Comparison of ENCODE assay signal across 12 mouse cellular contexts in the genomic region with DNA sequence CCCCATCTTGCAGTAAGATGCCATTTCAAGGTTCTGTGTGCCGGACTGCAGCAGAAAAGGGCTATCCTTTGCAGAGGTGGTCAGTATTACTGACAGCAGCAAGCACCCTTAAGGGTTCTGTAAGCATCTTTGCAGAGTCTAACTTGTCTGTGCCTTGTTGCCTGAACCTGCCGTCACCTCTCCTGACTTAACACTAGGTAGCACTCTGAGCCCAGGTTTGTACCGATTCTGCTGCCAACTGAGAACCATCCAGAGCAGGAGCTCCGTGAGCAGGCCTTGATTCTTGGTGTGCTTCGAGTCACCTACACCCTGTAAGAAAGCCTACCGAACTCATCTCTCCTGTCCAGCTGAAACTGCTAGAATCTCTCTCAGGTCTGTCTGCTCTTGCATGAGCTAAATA. TPM values are rescaled to one million over a fixed set of nuclear protein-coding genes. Genes with fewer than 3 reads are reported as not detected.
DNase-seq lines count a peak whose midpoint lies in the region; ATAC-seq and TF ChIP-seq lines count a peak whose summit lies in the region.
"Had no signal": no experiment of that assay in that cellular context is flagged by ENCODE, and none has a peak within 500 bp of the region (broad histone marks: within the 10 kb centered on the region; RNA-seq: fewer than 3 reads in every experiment).

No protein-coding gene starts in this region.

- H3K9me3 ChIP-seq in kidney, embryonic 14.5 days (ENCODE audit: control insufficient read depth, low read length), result no peaks in the 10 kb centered on the region
- no peaks in the 10 kb centered on the region for H3K9me3 ChIP-seq in embryonic facial prominence, embryonic 14.5 days (ENCODE audit: control insufficient read depth, low read length)
- H3K9me3 ChIP-seq: hindbrain, embryonic 13.5 days; limb, embryonic 12.5 days; midbrain, embryonic 12.5 days; stomach, embryonic 15.5 days had no signal

- H3K36me3 ChIP-seq in kidney, embryonic 14.5 days (ENCODE audit: control insufficient read depth, insufficient read depth, low read length), result no peaks in the 10 kb centered on the region
- H3K36me3 ChIP-seq in embryonic facial prominence, embryonic 14.5 days (ENCODE audit: control insufficient read depth, insufficient read depth, low read length), result no peaks in the 10 kb centered on the region
- H3K36me3 ChIP-seq: limb, embryonic 12.5 days; midbrain, embryonic 12.5 days; stomach, embryonic 15.5 days had no signal

- H3K27me3 ChIP-seq in kidney, embryonic 14.5 days (ENCODE audit: control insufficient read depth, insufficient read depth, low read length), result no peaks in the 10 kb centered on the region
- H3K27me3 ChIP-seq in embryonic facial prominence, embryonic 14.5 days (replicated peaks; ENCODE audit: control insufficient read depth, insufficient read depth, low read length), result no peaks in the 10 kb centered on the region
- H3K27me3 ChIP-seq: hindbrain, embryonic 13.5 days; limb, embryonic 12.5 days; midbrain, embryonic 12.5 days; stomach, embryonic 15.5 days had no signal

- no peak overlapping the region for H3K4me3 ChIP-seq in kidney, embryonic 14.5 days (ENCODE audit: low read length)
- no peak overlapping the region for H3K4me3 ChIP-seq in embryonic facial prominence, embryonic 14.5 days (ENCODE audit: low read depth, low read length)
- H3K4me3 ChIP-seq in gastrocnemius, adult 2 months, result no peak overlapping the region
- H3K4me3 ChIP-seq: hindbrain, embryonic 13.5 days; limb, embryonic 12.5 days; midbrain, embryonic 12.5 days; stomach, embryonic 15.5 days had no signal

- peak; percentile 57 for DNase-seq in kidney, adult 11 months
- DNase-seq in A20 (ENCODE audit: low read depth, low spot score), result peak; percentile 17
- DNase-seq in ZHBTc4 (ENCODE audit: low read depth, low spot score), result peak; percentile 50
- peak; percentile 24 for DNase-seq in embryonic facial prominence, embryonic 14.5 days (ENCODE audit: low spot score)
- no peak for DNase-seq in adrenal gland, postnatal 10 days
- DNase-seq in gastrocnemius, adult 2 months, result no peak
- DNase-seq in heart, postnatal 14 days, result no peak

- no peak for TF ChIP-seq CTCF in gastrocnemius, adult 2 months (IDR thresholded peaks at IDR 0.05)

- H3K4me1 ChIP-seq in kidney, embryonic 14.5 days (ENCODE audit: control insufficient read depth, insufficient read depth, low read length), result no peaks in the 10 kb centered on the region
- H3K4me1 ChIP-seq in embryonic facial prominence, embryonic 14.5 days (ENCODE audit: control insufficient read depth, insufficient read depth, low read length), result no peaks in the 10 kb centered on the region
- H3K4me1 ChIP-seq: hindbrain, embryonic 13.5 days; limb, embryonic 12.5 days; midbrain, embryonic 12.5 days; stomach, embryonic 15.5 days had no signal

- ATAC-seq in kidney, embryonic 14.5 days (ENCODE audit: low FRiP score, low TSS enrichment), result no peak
- no peak for ATAC-seq in embryonic facial prominence, embryonic 14.5 days (ENCODE audit: low read depth)

- 60% methylated on average over 6 of the region's 6 CpGs for WGBS in kidney, embryonic 14.5 days
- 67% methylated on average over 6 of the region's 6 CpGs for WGBS in embryonic facial prominence, embryonic 14.5 days

- no peak overlapping the region for H3K27ac ChIP-seq in kidney, embryonic 14.5 days (ENCODE audit: low read depth, low read length)
- H3K27ac ChIP-seq in embryonic facial prominence, embryonic 14.5 days (replicated peaks; ENCODE audit: low read depth, low read length), result no peak overlapping the region
- no peak overlapping the region for H3K27ac ChIP-seq in gastrocnemius, adult 2 months
- H3K27ac ChIP-seq: hindbrain, embryonic 13.5 days; limb, embryonic 12.5 days; midbrain, embryonic 12.5 days; stomach, embryonic 15.5 days had no signal

- H3K4me2 ChIP-seq in kidney, embryonic 14.5 days (replicated peaks; ENCODE audit: low read depth, low read length), result no peak overlapping the region
- no peak overlapping the region for H3K4me2 ChIP-seq in embryonic facial prominence, embryonic 14.5 days (ENCODE audit: low read depth, low read length)
- H3K4me2 ChIP-seq: hindbrain, embryonic 13.5 days; limb, embryonic 12.5 days; midbrain, embryonic 12.5 days; stomach, embryonic 15.5 days had no signal

- intact Hi-C loops in gastrocnemius, adult 2 months (cut with DNase I), result no loop called here
- intact Hi-C loops in heart, postnatal 14 days (cut with DNase I), result loop anchor here (5.0 kb wide), 1 partner anchor 81 kb away; no protein-coding TSS in a partner anchor

- H3K9ac ChIP-seq in kidney, embryonic 14.5 days (ENCODE audit: low read depth, low read length), result no peak overlapping the region
- H3K9ac ChIP-seq in embryonic facial prominence, embryonic 14.5 days (ENCODE audit: low read depth, low read length), result no peak overlapping the region
- H3K9ac ChIP-seq: hindbrain, embryonic 13.5 days; limb, embryonic 12.5 days; midbrain, embryonic 12.5 days; stomach, embryonic 15.5 days had no signal

RNA-seq across cellular contexts. Expression of a gene that starts 22.8 kb away (rescaled TPM):
- 57.5 and 75.3 TPM in 2 replicates for polyA plus RNA-seq in kidney, embryonic 14.5 days (2014; fragmentation: Nextera tagmentation; extraction: Ambion mirVana)
- 41.9 and 49.6 TPM in 2 replicates for polyA plus RNA-seq in embryonic facial prominence, embryonic 14.5 days (2014; fragmentation: Nextera tagmentation; extraction: Ambion mirVana)
- 10 to 100 TPM; 29.6 to 32.2 TPM for total RNA-seq in adrenal gland, postnatal 10 days (2021)
- total RNA-seq in gastrocnemius, adult 2 months (2021), result 10 to 100 TPM; 19.5 to 22.0 TPM
- total RNA-seq in heart, postnatal 14 days (2021), result 10 to 100 TPM; 30.8 to 32.9 TPM

Comparison
In these comparisons a context has a peak if more than half of its experiments do, and no peak if none do; other contexts are left out.
1. DNase-seq: peak in kidney, adult 11 months (single experiment), A20 (single experiment), ZHBTc4 (single experiment) and embryonic facial prominence, embryonic 14.5 days (single experiment); none in adrenal gland, postnatal 10 days (single experiment), gastrocnemius, adult 2 months (single experiment) and heart, postnatal 14 days (0 of 2).